Mouse (Mus musculus): ENCODE results near the gene Rpl36a-ps1. TPM values are rescaled to one million over a fixed set of nuclear protein-coding genes. Genes with fewer than 3 reads are reported as not detected.
"Not testable (repeated sequence)": the region's sequence is repeated elsewhere in the genome, so short reads cannot be mapped to it uniquely, and the experiment has no call there.

Gene Rpl36a-ps1
- polyA plus RNA-seq, 1 experiment, result 12.9 TPM

DNA sequence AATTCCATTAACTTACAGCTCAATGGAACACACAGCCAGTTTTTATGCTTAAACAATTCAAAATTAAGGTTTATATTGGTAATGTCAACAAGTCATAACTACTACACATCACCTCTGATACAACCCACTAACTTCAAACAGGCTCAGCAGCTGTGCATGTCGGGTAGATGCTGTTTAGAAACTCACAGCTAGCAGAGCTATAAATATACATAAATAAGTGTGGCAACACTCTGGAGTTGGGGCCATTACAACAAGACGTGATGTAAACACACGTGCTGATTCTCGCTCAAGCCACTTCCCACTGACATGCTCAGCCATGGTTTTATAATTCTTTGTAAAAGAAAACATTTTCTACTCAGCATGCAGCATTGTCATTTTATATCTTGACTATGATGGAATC lies 41.9 kb upstream of the Rpl36a-ps1 start:
- H3K36me3 ChIP-seq (ENCODE audit: control insufficient read depth, insufficient read depth), result peaks cover 12% of the 10 kb centered on the region
- no peaks in the 10 kb centered on the region for H3K27me3 ChIP-seq (ENCODE audit: control insufficient read depth, insufficient read depth, insufficient read length)
- no peak overlapping the region for H3K4me3 ChIP-seq
- H3K79me2 ChIP-seq (ENCODE audit: control insufficient read depth, insufficient read depth), result peaks cover 23% of the 10 kb centered on the region
- no peak overlapping the region for H3ac ChIP-seq (ENCODE audit: control insufficient read depth, insufficient read length)
- no peak for TF ChIP-seq TCF12 (IDR thresholded peaks at IDR 0.05; ENCODE audit: insufficient read depth, poor library complexity, severe bottlenecking)
- no peak for TF ChIP-seq E2F4 (IDR thresholded peaks at IDR 0.05; ENCODE audit: insufficient read depth)
- TF ChIP-seq CEBPB (IDR thresholded peaks at IDR 0.05; ENCODE audit: insufficient read depth, poor library complexity, severe bottlenecking), result no peak
- no peak for TF ChIP-seq TCF3 (IDR thresholded peaks at IDR 0.05; ENCODE audit: insufficient read length, low read depth)
- TF ChIP-seq MYOG (IDR thresholded peaks at IDR 0.05; ENCODE audit: control insufficient read depth in 1 of 3, insufficient read depth in 1 of 3, insufficient read length in 2 of 3, low read depth in 2 of 3), result no peak
- no peak for TF ChIP-seq POLR2A (IDR thresholded peaks at IDR 0.05; ENCODE audit: insufficient read length, low read depth)
- TF ChIP-seq MYOD1 (IDR thresholded peaks at IDR 0.05; ENCODE audit: control insufficient read depth in 1 of 3, insufficient read length in 2 of 3, low read depth in 2 of 3), result no peak
- no peak for TF ChIP-seq POLR2AphosphoS2 (IDR thresholded peaks at IDR 0.05; ENCODE audit: insufficient read length, low read depth)
- TF ChIP-seq USF1 (IDR thresholded peaks at IDR 0.05; ENCODE audit: low read depth), result no peak
- H3K4me2 ChIP-seq (ENCODE audit: low read depth), result no peak overlapping the region

DNA sequence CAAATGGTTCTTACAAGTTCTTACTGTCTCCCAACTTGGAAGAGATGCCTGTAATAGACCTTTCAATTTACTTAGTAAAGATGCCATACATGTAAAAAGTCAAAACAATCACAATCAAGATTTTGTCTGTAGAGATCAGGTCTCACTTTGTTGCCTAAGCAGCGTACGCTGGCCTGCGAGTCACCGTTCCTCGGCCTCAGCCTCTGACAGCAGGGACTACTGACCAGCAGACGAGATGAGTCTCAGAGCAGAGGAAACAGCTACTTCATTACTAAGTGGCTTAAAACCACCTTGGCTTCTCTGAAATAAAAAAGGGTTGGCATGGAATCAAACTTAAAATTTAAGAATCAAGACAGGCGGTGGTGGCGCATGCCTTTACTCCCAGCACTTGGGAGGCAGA lies 40.7 kb upstream of the Rpl36a-ps1 start:
- H3ac ChIP-seq (ENCODE audit: control insufficient read depth, insufficient read length); H3K4me2 ChIP-seq (ENCODE audit: low read depth); H3K4me3 ChIP-seq; H3K36me3 ChIP-seq (ENCODE audit: control insufficient read depth, insufficient read depth); H3K27me3 ChIP-seq (ENCODE audit: control insufficient read depth, insufficient read depth, insufficient read length): not testable (repeated sequence)
- peaks cover 11% of the 10 kb centered on the region for H3K79me2 ChIP-seq (ENCODE audit: control insufficient read depth, insufficient read depth)

DNA sequence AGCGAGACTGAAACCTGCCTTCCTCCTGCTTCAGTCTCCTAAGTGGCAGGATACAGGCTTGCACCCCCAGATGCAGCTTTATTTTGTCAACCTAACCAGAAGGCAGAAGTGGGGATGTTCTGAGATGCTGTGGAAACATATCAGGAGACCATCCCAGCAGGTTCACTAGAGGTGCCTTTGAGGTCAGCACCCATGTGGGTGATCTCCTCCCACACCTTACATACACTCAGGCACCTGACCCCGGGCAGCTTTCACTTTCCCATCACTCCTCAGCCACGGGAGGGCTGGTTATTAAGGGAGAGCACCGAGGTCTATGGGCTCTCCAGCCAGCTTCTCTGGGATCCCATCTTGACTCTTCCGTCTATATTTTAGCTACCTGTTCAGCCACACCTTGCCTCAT lies 38.5 kb upstream of the Rpl36a-ps1 start:
- Histone ChIP-seq H3K79me2 (ENCODE audit: control insufficient read depth, insufficient read depth) (peaks cover 3% of the 10 kb centered on the region), H3K27me3 (ENCODE audit: control insufficient read depth, insufficient read depth, insufficient read length) (no peaks in the 10 kb centered on the region)
- TF ChIP-seq TCF12 (IDR thresholded peaks at IDR 0.05; ENCODE audit: insufficient read depth, poor library complexity, severe bottlenecking), result no peak
- TF ChIP-seq E2F4 (IDR thresholded peaks at IDR 0.05; ENCODE audit: insufficient read depth), result no peak
- TF ChIP-seq TCF3 (IDR thresholded peaks at IDR 0.05; ENCODE audit: insufficient read length, low read depth), result no peak
- TF ChIP-seq POLR2A (IDR thresholded peaks at IDR 0.05; ENCODE audit: insufficient read length, low read depth), result no peak
- no peak for TF ChIP-seq MYOD1 (IDR thresholded peaks at IDR 0.05; ENCODE audit: control insufficient read depth in 1 of 3, insufficient read length in 2 of 3, low read depth in 2 of 3)
- no peak for TF ChIP-seq POLR2AphosphoS2 (IDR thresholded peaks at IDR 0.05; ENCODE audit: insufficient read length, low read depth)
- no peak for TF ChIP-seq MYOG (IDR thresholded peaks at IDR 0.05; ENCODE audit: control insufficient read depth in 1 of 3, insufficient read depth in 1 of 3, insufficient read length in 2 of 3, low read depth in 2 of 3)
- no peak for TF ChIP-seq REST (IDR thresholded peaks at IDR 0.05; ENCODE audit: insufficient read depth, insufficient read length)
- no peak for TF ChIP-seq SRF (IDR thresholded peaks at IDR 0.05; ENCODE audit: control insufficient read depth, insufficient read length, low read depth)
- no peak for TF ChIP-seq CEBPB (IDR thresholded peaks at IDR 0.05; ENCODE audit: insufficient read depth, poor library complexity, severe bottlenecking)

DNA sequence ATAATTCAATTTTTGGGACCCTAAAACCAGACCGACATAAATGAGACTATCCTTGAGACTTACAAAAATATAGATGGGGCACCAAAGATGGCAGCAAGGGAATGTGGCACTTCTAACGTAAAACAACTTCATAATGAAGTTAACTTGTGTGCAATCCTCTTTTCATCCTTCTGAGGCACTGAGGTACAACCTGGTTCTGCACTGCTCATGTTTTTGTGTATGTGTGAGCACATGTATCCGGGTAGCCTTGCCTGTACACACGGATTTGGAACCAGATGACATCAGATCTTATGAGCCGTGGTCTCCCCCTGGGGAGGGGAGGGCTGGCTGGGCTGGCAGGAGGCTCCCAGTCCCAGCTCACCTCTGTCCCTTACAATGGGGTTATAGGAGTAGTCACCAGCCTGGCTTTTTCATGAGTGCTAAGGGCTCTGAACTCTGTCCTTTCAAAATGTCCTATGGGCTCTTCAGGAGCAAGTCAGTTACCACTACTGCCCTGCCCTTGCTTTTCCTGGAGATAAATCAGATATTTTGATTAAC lies 37.3 kb upstream of the Rpl36a-ps1 start:
- no peak overlapping the region for H3K4me3 ChIP-seq
- H3K36me3 ChIP-seq (ENCODE audit: control insufficient read depth, insufficient read depth), result peaks cover 6% of the 10 kb centered on the region
- TF ChIP-seq POLR2AphosphoS2 (IDR thresholded peaks at IDR 0.05; ENCODE audit: insufficient read length, low read depth) (peak; percentile 8), REST (IDR thresholded peaks at IDR 0.05; ENCODE audit: insufficient read depth, insufficient read length) (no peak)
- no peaks in the 10 kb centered on the region for H3K27me3 ChIP-seq (ENCODE audit: control insufficient read depth, insufficient read depth, insufficient read length)
- peaks cover 3% of the 10 kb centered on the region for H3K79me2 ChIP-seq (ENCODE audit: control insufficient read depth, insufficient read depth)
- H3ac ChIP-seq (ENCODE audit: control insufficient read depth, insufficient read length), result no peak overlapping the region
- no peak overlapping the region for H3K4me2 ChIP-seq (ENCODE audit: low read depth)

More for the DNA sequence above, 38.5 kb upstream of the Rpl36a-ps1 start:
- Histone ChIP-seq H3ac (ENCODE audit: control insufficient read depth, insufficient read length) (no peak overlapping the region), H3K36me3 (ENCODE audit: control insufficient read depth, insufficient read depth) (peaks cover 6% of the 10 kb centered on the region), H3K4me2 (ENCODE audit: low read depth) (no peak overlapping the region), H3K4me3 (no peak overlapping the region)

DNA sequence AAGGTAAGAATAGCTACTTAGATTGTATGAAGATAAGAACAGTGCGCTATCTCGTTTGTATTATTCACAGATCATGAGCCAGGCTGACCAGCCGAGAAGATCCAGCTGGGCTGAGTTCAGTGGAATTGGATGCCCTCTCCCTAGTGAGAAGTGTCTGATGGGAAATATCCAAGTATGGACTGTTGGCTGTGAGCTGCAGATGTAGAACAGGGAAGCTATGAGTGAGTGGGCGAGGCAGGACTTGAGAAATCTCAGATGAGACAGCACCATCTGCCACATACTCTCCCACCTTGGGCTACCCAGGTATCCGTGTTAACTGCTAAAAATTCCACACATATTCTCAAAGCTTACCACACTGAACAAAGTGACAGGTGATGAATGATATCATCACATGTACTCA lies 35.9 kb upstream of the Rpl36a-ps1 start:
- no peaks in the 10 kb centered on the region for H3K36me3 ChIP-seq (ENCODE audit: control insufficient read depth, insufficient read depth)
- no peaks in the 10 kb centered on the region for H3K27me3 ChIP-seq (ENCODE audit: control insufficient read depth, insufficient read depth, insufficient read length)
- no peaks in the 10 kb centered on the region for H3K79me2 ChIP-seq (ENCODE audit: control insufficient read depth, insufficient read depth)
- H3K4me2 ChIP-seq (ENCODE audit: low read depth), result no peak overlapping the region
- no peak overlapping the region for H3ac ChIP-seq (ENCODE audit: control insufficient read depth, insufficient read length)
- no peak overlapping the region for H3K4me3 ChIP-seq
- no peak for TF ChIP-seq SRF (IDR thresholded peaks at IDR 0.05; ENCODE audit: control insufficient read depth, insufficient read length, low read depth)
- no peak for TF ChIP-seq USF1 (IDR thresholded peaks at IDR 0.05; ENCODE audit: low read depth)
- peak; percentile 41 for TF ChIP-seq POLR2AphosphoS2 (IDR thresholded peaks at IDR 0.05; ENCODE audit: insufficient read length, low read depth)

DNA sequence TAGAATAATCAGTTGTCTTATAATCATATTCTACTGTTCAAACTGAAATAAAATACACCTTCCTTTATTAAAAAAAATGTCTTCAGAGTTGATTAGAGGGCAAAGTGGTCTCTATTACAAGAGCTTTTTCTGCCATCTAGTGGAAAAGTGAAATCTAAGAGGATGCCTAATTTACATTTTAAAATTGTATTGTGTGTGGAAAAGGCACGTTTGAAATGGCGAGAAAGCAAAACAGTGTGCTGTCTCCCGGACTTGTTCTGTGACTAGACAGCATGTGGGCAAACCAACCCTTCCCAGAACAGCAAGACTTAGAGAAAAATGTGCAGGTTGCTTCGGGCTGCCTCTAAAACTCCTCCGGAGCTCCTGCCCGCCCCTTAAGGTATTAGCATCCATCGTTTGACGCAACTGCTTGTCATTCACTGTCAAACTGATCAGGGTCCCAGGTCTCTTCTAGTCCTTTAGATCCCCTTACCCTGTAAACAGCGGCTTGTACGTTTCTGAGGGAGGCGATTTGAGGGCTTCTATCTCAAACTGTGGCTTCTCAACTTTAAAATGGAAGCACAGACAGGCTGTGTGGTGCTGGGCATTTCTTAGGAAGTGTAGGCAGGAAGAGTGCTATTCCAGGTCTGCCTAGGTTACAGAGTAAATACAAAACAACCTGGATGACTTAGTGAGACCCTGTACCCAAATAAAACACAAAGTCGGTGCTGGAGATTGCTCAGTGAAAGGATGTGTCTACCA lies 28.4 kb upstream of the Rpl36a-ps1 start:
- Histone ChIP-seq H3K79me2 (ENCODE audit: control insufficient read depth, insufficient read depth) (no peaks in the 10 kb centered on the region), H3ac (ENCODE audit: control insufficient read depth, insufficient read length) (no peak overlapping the region), H3K4me3 (no peak overlapping the region), H3K27me3 (ENCODE audit: control insufficient read depth, insufficient read depth, insufficient read length) (no peaks in the 10 kb centered on the region), H3K36me3 (ENCODE audit: control insufficient read depth, insufficient read depth) (no peaks in the 10 kb centered on the region), H3K4me2 (ENCODE audit: low read depth) (peak overlapping the region; percentile 51)
- TF ChIP-seq TCF12 (IDR thresholded peaks at IDR 0.05; ENCODE audit: insufficient read depth, poor library complexity, severe bottlenecking), result no peak
- no peak for TF ChIP-seq MYOD1 (IDR thresholded peaks at IDR 0.05; ENCODE audit: control insufficient read depth in 1 of 3, insufficient read length in 2 of 3, low read depth in 2 of 3)
- TF ChIP-seq E2F4 (IDR thresholded peaks at IDR 0.05; ENCODE audit: insufficient read depth), result no peak
- TF ChIP-seq POLR2A (IDR thresholded peaks at IDR 0.05; ENCODE audit: insufficient read length, low read depth), result no peak
- no peak for TF ChIP-seq POLR2AphosphoS2 (IDR thresholded peaks at IDR 0.05; ENCODE audit: insufficient read length, low read depth)
- no peak for TF ChIP-seq USF1 (IDR thresholded peaks at IDR 0.05; ENCODE audit: low read depth)
- TF ChIP-seq TCF3 (IDR thresholded peaks at IDR 0.05; ENCODE audit: insufficient read length, low read depth), result no peak
- no peak for TF ChIP-seq SRF (IDR thresholded peaks at IDR 0.05; ENCODE audit: control insufficient read depth, insufficient read length, low read depth)
- no peak for TF ChIP-seq CEBPB (IDR thresholded peaks at IDR 0.05; ENCODE audit: insufficient read depth, poor library complexity, severe bottlenecking)
- TF ChIP-seq REST (IDR thresholded peaks at IDR 0.05; ENCODE audit: insufficient read depth, insufficient read length), result no peak
- TF ChIP-seq MYOG (IDR thresholded peaks at IDR 0.05; ENCODE audit: control insufficient read depth in 1 of 3, insufficient read depth in 1 of 3, insufficient read length in 2 of 3, low read depth in 2 of 3), result no peak
- no peak for TF ChIP-seq MAX (IDR thresholded peaks at IDR 0.05; ENCODE audit: low read depth)
